Mouse (Mus musculus): Measurements from ENCODE around the gene Ly6g6f. TPM values are rescaled to one million over a fixed set of nuclear protein-coding genes. Genes with fewer than 3 reads are reported as not detected.

The Ly6g6f gene
- polyA plus RNA-seq, 1 experiment from 2014 or later = 0.13 TPM

DNA sequence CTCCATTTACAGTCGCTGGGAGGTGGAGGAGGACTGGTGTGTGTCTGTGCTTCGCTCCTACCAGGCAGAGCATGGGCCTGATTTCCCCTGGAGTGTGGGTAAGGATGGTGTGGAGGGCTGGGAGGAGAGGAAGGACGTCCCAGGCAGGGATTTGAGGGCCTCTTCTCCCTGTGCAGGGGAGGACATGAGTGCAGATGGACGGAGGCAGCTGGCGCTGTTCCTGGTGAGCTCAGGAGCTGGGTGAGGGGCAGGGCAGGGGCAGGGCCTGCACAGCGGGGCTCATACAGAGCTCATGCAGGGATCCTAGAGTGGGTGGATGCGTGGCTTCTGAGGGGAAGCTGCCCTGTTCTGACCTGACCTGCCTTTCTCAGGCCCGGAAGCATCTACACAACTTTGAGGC lies 16.9 kb upstream of the Ly6g6f start:
- Histone ChIP-seq H3K27me3 (ENCODE audit: control insufficient read depth, insufficient read depth, low read length) (no peaks in the 10 kb centered on the region), H3K4me2 (replicated peaks; ENCODE audit: low read depth) (no peak overlapping the region), H3K4me1 (replicated peaks; ENCODE audit: control insufficient read depth, insufficient read depth) (no peaks in the 10 kb centered on the region), H3K4me3 (ENCODE audit: low read depth, low read length) (no peak overlapping the region), H3K9me3 (ENCODE audit: control insufficient read depth, low read length) (no peaks in the 10 kb centered on the region), H3K27ac (replicated peaks) (no peak overlapping the region), H3K36me3 (ENCODE audit: control insufficient read depth, insufficient read depth, low read length) (peaks cover 24% of the 10 kb centered on the region), H3K9ac (ENCODE audit: low read length) (no peak overlapping the region)
- TF ChIP-seq CTCF (IDR thresholded peaks at IDR 0.05; ENCODE audit: low read depth) = no peak
- TF ChIP-seq EP300 (optimal IDR thresholded peaks at IDR 0.05) = no peak
- WGBS = 76% methylated on average over 8 of the region's 8 CpGs
- DNase-seq (ENCODE audit: low spot score) = no peak
- ATAC-seq (ENCODE audit: low FRiP score, low TSS enrichment) = no peak

- Histone ChIP-seq H3K27me3 (ENCODE audit: control insufficient read depth, insufficient read depth, low read length) (no peaks in the 10 kb centered on the region), H3K9me3 (ENCODE audit: control insufficient read depth, low read length) (no peaks in the 10 kb centered on the region), H3K4me3 (ENCODE audit: low read depth, low read length) (no peak overlapping the region), H3K4me1 (replicated peaks; ENCODE audit: control insufficient read depth, insufficient read depth) (no peaks in the 10 kb centered on the region), H3K27ac (replicated peaks) (no peak overlapping the region), H3K36me3 (ENCODE audit: control insufficient read depth, insufficient read depth, low read length) (peaks cover 28% of the 10 kb centered on the region), H3K4me2 (replicated peaks; ENCODE audit: low read depth) (no peak overlapping the region), H3K9ac (ENCODE audit: low read length) (no peak overlapping the region)
- TF ChIP-seq EP300 (optimal IDR thresholded peaks at IDR 0.05) (no peak), CTCF (IDR thresholded peaks at IDR 0.05; ENCODE audit: low read depth) (no peak)
- WGBS = 89% methylated on average over 11 of the region's 11 CpGs
- DNase-seq (ENCODE audit: low spot score) (no peak), ATAC-seq (ENCODE audit: low FRiP score, low TSS enrichment) (no peak)
Observed at GRCm38 (mm10) chr17:35101161-35101560, 15.8 kb upstream of the Ly6g6f start.

DNA sequence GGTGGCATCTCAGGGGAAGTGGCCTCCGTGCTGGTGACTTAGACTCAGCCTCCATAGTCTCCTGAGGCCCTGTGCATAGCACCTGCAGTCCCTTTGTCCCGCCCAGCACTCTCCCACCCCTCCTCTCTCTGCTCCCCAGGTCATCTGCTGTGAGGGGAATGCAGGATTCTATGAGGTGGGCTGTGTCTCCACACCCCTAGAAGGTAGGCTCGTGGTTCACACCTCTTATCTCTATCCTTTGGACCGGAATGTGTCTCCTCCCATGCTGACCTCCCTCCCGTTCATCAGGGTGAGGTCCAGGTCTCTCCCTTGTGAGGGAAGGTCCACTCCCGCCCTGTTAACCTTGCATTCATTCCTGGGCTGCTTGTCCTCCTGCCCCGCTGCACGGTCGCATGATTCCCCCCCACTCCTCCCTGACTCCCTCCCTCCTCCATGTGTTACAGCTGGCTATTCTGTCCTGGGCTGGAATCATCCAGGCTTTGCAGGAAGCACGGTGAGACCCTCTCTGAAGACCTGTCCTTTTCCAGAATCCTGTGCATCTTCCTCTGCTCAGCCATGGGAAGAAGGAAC lies 14.9 kb upstream of the Ly6g6f start:
- TF ChIP-seq EP300 (optimal IDR thresholded peaks at IDR 0.05) (no peak), CTCF (IDR thresholded peaks at IDR 0.05; ENCODE audit: low read depth) (no peak)
- no peak overlapping the region for H3K4me3 ChIP-seq (ENCODE audit: low read depth, low read length)
- ATAC-seq (ENCODE audit: low FRiP score, low TSS enrichment) (no peak), DNase-seq (ENCODE audit: low spot score) (no peak)
- no peak overlapping the region for H3K4me2 ChIP-seq (replicated peaks; ENCODE audit: low read depth)
- no peaks in the 10 kb centered on the region for H3K4me1 ChIP-seq (replicated peaks; ENCODE audit: control insufficient read depth, insufficient read depth)
- no peak overlapping the region for H3K9ac ChIP-seq (ENCODE audit: low read length)
- no peaks in the 10 kb centered on the region for H3K9me3 ChIP-seq (ENCODE audit: control insufficient read depth, low read length)
- 51% methylated on average over 10 of the region's 10 CpGs for WGBS
- H3K27ac ChIP-seq (replicated peaks) = no peak overlapping the region
- H3K36me3 ChIP-seq (ENCODE audit: control insufficient read depth, insufficient read depth, low read length) = peaks cover 29% of the 10 kb centered on the region
- no peaks in the 10 kb centered on the region for H3K27me3 ChIP-seq (ENCODE audit: control insufficient read depth, insufficient read depth, low read length)

DNA sequence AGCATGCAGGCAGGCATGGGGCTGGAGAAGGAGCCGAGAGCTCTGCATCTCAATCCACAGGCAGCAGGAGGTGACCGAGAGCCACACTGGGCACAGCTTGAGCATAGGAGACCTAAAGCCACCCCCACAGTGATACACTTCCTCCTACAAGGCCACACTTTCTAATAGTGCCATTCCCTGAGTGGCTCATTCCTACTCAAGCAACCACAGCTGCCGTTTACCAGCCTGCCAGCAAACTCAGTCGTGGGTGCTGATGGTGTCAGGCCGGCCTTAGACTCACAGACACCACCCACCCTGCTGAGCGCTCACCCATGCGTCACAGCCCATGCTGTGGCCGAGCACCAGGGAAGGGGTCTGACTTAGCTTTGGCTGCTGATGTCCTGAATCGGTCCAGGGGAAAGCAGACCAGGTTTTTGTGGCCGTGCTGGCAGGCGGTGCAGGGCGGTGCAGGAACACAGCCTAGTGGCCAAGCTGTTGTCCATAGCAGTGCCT lies 11.8 kb upstream of the Ly6g6f start:
- Histone ChIP-seq H3K27ac (replicated peaks) (no peak overlapping the region), H3K27me3 (ENCODE audit: control insufficient read depth, insufficient read depth, low read length) (no peaks in the 10 kb centered on the region), H3K4me2 (replicated peaks; ENCODE audit: low read depth) (no peak overlapping the region), H3K36me3 (ENCODE audit: control insufficient read depth, insufficient read depth, low read length) (peaks cover 36% of the 10 kb centered on the region), H3K9ac (ENCODE audit: low read length) (no peak overlapping the region), H3K4me1 (replicated peaks; ENCODE audit: control insufficient read depth, insufficient read depth) (no peaks in the 10 kb centered on the region), H3K9me3 (ENCODE audit: control insufficient read depth, low read length) (no peaks in the 10 kb centered on the region), H3K4me3 (ENCODE audit: low read depth, low read length) (no peak overlapping the region)
- TF ChIP-seq CTCF (IDR thresholded peaks at IDR 0.05; ENCODE audit: low read depth) (no peak), EP300 (optimal IDR thresholded peaks at IDR 0.05) (no peak)
- no peak for DNase-seq (ENCODE audit: low spot score)
- no peak for ATAC-seq (ENCODE audit: low FRiP score, low TSS enrichment)
- whole genome bisulfite sequencing = 86% methylated on average over 12 of the region's 12 CpGs

- H3K36me3 ChIP-seq (ENCODE audit: control insufficient read depth, insufficient read depth, low read length) = peaks cover 31% of the 10 kb centered on the region
- no peaks in the 10 kb centered on the region for H3K9me3 ChIP-seq (ENCODE audit: control insufficient read depth, low read length)
- no peaks in the 10 kb centered on the region for H3K4me1 ChIP-seq (replicated peaks; ENCODE audit: control insufficient read depth, insufficient read depth)
- TF ChIP-seq EP300 (optimal IDR thresholded peaks at IDR 0.05) = no peak
- no peak for TF ChIP-seq CTCF (IDR thresholded peaks at IDR 0.05; ENCODE audit: low read depth)
- 89% methylated on average over 12 of the region's 12 CpGs for WGBS
- no peak overlapping the region for H3K4me2 ChIP-seq (replicated peaks; ENCODE audit: low read depth)
- no peaks in the 10 kb centered on the region for H3K27me3 ChIP-seq (ENCODE audit: control insufficient read depth, insufficient read depth, low read length)
- DNase-seq (ENCODE audit: low spot score) (no peak), ATAC-seq (ENCODE audit: low FRiP score, low TSS enrichment) (no peak)
- H3K9ac ChIP-seq (ENCODE audit: low read length) = no peak overlapping the region
- no peak overlapping the region for H3K4me3 ChIP-seq (ENCODE audit: low read depth, low read length)
- H3K27ac ChIP-seq (replicated peaks) = no peak overlapping the region
Observed at GRCm38 (mm10) chr17:35096597-35096996, 11.2 kb upstream of the Ly6g6f start.

DNA sequence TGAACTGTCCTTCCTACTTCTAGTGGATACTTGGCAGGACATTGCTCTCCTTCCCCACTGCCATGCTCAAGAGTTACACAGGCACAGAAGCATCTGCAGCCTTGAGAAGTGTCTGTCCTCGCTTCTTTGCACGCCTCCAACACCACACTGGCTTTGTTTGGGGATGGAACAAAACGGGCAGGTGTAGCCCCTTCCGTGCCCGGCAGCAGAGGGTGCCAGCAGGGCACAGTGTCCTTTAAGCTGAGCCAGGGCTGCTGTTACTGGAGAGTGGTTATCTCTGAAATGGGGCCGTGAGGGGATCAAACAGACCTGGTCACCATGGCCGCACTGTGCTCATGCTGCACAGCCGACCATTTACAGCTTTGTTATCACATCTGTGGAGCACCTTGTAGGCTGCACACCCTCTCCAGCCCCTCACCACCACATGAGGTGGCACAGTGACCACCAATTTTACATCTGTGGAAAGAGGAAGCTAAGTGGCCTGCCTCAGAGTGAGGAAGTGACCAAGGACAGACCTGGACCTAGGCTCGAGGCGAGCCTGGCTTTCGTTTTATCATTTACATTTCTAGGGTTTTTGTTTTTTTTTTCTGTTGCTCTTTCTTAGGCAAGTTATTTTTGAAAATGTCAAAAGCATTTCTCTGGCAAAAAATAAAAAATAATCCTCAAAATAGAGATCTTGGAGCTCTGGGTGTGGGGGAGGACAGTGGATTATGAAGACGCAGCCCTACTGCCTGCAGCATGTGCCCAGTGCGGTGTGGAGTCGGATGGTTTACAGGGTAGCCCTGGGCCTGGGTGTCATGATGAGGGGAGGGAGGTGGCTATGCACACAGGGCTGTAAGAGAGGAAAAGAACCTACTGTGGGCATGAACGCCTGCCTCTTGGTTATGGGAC lies 9.3 kb upstream of the Ly6g6f start:
- Histone ChIP-seq H3K27ac (replicated peaks) (no peak overlapping the region), H3K9me3 (ENCODE audit: control insufficient read depth, low read length) (no peaks in the 10 kb centered on the region), H3K4me2 (replicated peaks; ENCODE audit: low read depth) (no peak overlapping the region), H3K9ac (ENCODE audit: low read length) (no peak overlapping the region), H3K27me3 (ENCODE audit: control insufficient read depth, insufficient read depth, low read length) (no peaks in the 10 kb centered on the region), H3K4me1 (replicated peaks; ENCODE audit: control insufficient read depth, insufficient read depth) (peaks cover 3% of the 10 kb centered on the region; the same call in 1 of the 2 replicates), H3K36me3 (ENCODE audit: control insufficient read depth, insufficient read depth, low read length) (peaks cover 20% of the 10 kb centered on the region), H3K4me3 (ENCODE audit: low read depth, low read length) (no peak overlapping the region)
- TF ChIP-seq CTCF (IDR thresholded peaks at IDR 0.05; ENCODE audit: low read depth) = no peak
- TF ChIP-seq EP300 (optimal IDR thresholded peaks at IDR 0.05) = no peak
- no peak for ATAC-seq (ENCODE audit: low FRiP score, low TSS enrichment)
- no peak for DNase-seq (ENCODE audit: low spot score)
- WGBS = 89% methylated on average over 15 of the region's 15 CpGs

All from stomach, postnatal 0 days (tissue).